Mouse (Mus musculus) pancreas, adult 10 weeks (tissue): ENCODE data around the gene Ahctf1. TPM values are rescaled to one million over a fixed set of nuclear protein-coding genes. Genes with fewer than 3 reads are reported as not detected.

Source experiments
- polyA plus RNA-seq: library from polyadenylated mRNA; stranded (reverse); fragments of 350-450 nt; fragmentation: Illumina TruSeq; extraction: RNeasy Lipid Tissue Mini Kit (QIAGEN cat#74804); gene quantifications from one replicate; pipeline ENCODE4 v1.2.3, GENCODE M21; 2015; ENCODE audit warnings: low read depth, low replicate concordance; ENCODE audit not compliant: insufficient read depth

Ahctf1 gene
- 9.0 TPM for polyA plus RNA-seq

GRCm38 (mm10) chr1:179803513-179804139 lies at the start of gene Ahctf1:
Ahctf1 (minus strand) TSS chr1:179803680.

GRCm38 (mm10) chr1:179802610-179803512 lies 619 bp downstream of the Ahctf1 start, which contains the start of gene Gm10518:
Gm10518 (plus strand) TSS chr1:179803376.

GRCm38 (mm10) chr1:179745171-179745570 lies 58.3 kb downstream of the Ahctf1 start, which contains the start of gene Kif28:
Kif28 (minus strand) TSS chr1:179745271.

Other genes with a start within 250 kb of the Ahctf1 start
- 4.7 TPM for gene Sccpdh, start 135.5 kb downstream of the Ahctf1 start, polyA plus RNA-seq
- not detected for gene Kif28, start 58.4 kb downstream of the Ahctf1 start, polyA plus RNA-seq
- gene Gm10518, start 304 bp downstream of the Ahctf1 start, polyA plus RNA-seq = not detected
- 10.6 TPM for gene Cdc42bpa, start 156.8 kb upstream of the Ahctf1 start, polyA plus RNA-seq